Mouse (Mus musculus) CH12.LX (cell line): ENCODE measurements at regions not wholly inside any gene's neighbourhood (a gene's known extent, or its start where the extent isn't known, plus 50 kb on each side); places are given as distances from the start of the nearest gene placed in this dataset.

Source experiments
- DNase-seq: peaks from one replicate; pipeline ENCODE4 v3.0.0-alpha.2; 2013; ENCODE audit errors: extremely low read depth
- H3K27ac ChIP-seq: 2 replicates; pipeline ENCODE4 v1.5.1; 2012; ENCODE audit warnings: low read depth, mild to moderate bottlenecking, control low read depth, moderate library complexity; ENCODE audit not compliant: insufficient read depth
- H3K27me3 ChIP-seq: replicated peaks from 2 replicates; pipeline ENCODE3; 2012; ENCODE audit warnings: inconsistent platforms
- H3K36me3 ChIP-seq, 2 experiments: replicated peaks in 1 of 2; 2 replicates each; pipeline versions ENCODE3 to v1.6.1; 2012; ENCODE audit warnings: inconsistent platforms in 1 of 2, low read length in 1 of 2, mild to moderate bottlenecking in 1 of 2, mixed read lengths in 1 of 2, moderate library complexity in 1 of 2; ENCODE audit not compliant: control insufficient read depth in 1 of 2, insufficient read depth in 1 of 2
- H3K4me1 ChIP-seq, 2 experiments: 2 replicates each; pipeline ENCODE4 v1.6.1; 2012; ENCODE audit warnings: inconsistent platforms in 1 of 2, moderate library complexity in 1 of 2; ENCODE audit not compliant: insufficient read depth in 2 of 2, control insufficient read depth in 1 of 2
- H3K4me2 ChIP-seq: 2 replicates; pipeline ENCODE4 v1.6.1; 2012; ENCODE audit warnings: low read depth, mild to moderate bottlenecking, control low read depth; ENCODE audit not compliant: poor library complexity, insufficient read depth, severe bottlenecking
- H3K4me3 ChIP-seq, 3 experiments: fragments of 150-350 bp in 1 of 3; sonication (generic) in 1 of 3; replicated peaks in 1 of 3; 2 replicates each; pipeline versions ENCODE3 to v1.5.1; 2011 to 2012; ENCODE audit warnings: low read depth in 2 of 3, low read length in 2 of 3, mild to moderate bottlenecking in 2 of 3, moderate library complexity in 2 of 3, control low read depth in 1 of 3, improper control_type of control experiment in 1 of 3, inconsistent platforms in 1 of 3, mixed read lengths in 1 of 3; ENCODE audit not compliant: poor library complexity in 1 of 3
- H3K79me2 ChIP-seq: replicated peaks from 2 replicates; pipeline ENCODE4 v1.6.1; 2012; ENCODE audit warnings: mild to moderate bottlenecking, moderate library complexity; ENCODE audit not compliant: control insufficient read depth, poor library complexity, insufficient read depth, severe bottlenecking; ENCODE audit errors: extremely low read depth
- H3K9ac ChIP-seq: 2 replicates; pipeline ENCODE4 v1.6.1; 2012; ENCODE audit warnings: low read depth, mild to moderate bottlenecking, control low read depth, moderate library complexity; ENCODE audit not compliant: insufficient read depth
- H3K9me3 ChIP-seq: replicated peaks from 2 replicates; pipeline ENCODE3; 2012; ENCODE audit warnings: low read length, inconsistent platforms, mixed read lengths
- CHD1 ChIP-seq: IDR thresholded peaks from 2 replicates; pipeline ENCODE4 v1.6.1; 2012; ENCODE audit warnings: low read depth, low read length, improper control_type of control experiment, inconsistent platforms
- CTCF ChIP-seq, 2 experiments: IDR thresholded peaks in 1 of 2; conservative IDR thresholded peaks in 1 of 2; 2 replicates each; pipeline ENCODE4 v1.5.1; 2011 to 2012; ENCODE audit warnings: low read depth in 2 of 2, low read length in 2 of 2, improper control_type of control experiment in 1 of 2, inconsistent platforms in 1 of 2, mild to moderate bottlenecking in 1 of 2, moderate library complexity in 1 of 2
- ELF1 ChIP-seq: IDR thresholded peaks from 2 replicates; pipeline ENCODE4 v1.6.1; 2014; ENCODE audit warnings: low read depth, mild to moderate bottlenecking, inconsistent platforms, low read length, improper control_type of control experiment
- GABPA ChIP-seq: IDR thresholded peaks from 2 replicates; pipeline ENCODE4 v1.6.1; 2012; ENCODE audit warnings: low read depth, low read length, improper control_type of control experiment, inconsistent platforms; ENCODE audit not compliant: insufficient replicate concordance
- HCFC1 ChIP-seq: IDR thresholded peaks from 2 replicates; pipeline ENCODE4 v1.6.1; 2012; ENCODE audit warnings: low read depth, mild to moderate bottlenecking, inconsistent platforms, low read length, improper control_type of control experiment
- JUND ChIP-seq: conservative IDR thresholded peaks from 2 replicates; pipeline ENCODE4 v1.6.1; 2011; ENCODE audit warnings: low read depth, low read length, improper control_type of control experiment
- KAT2A ChIP-seq: IDR thresholded peaks from 2 replicates; pipeline ENCODE4 v1.6.1; 2012; ENCODE audit warnings: low read length, improper control_type of control experiment, inconsistent platforms; ENCODE audit not compliant: insufficient replicate concordance
- MEF2A ChIP-seq: IDR thresholded peaks from 2 replicates; pipeline ENCODE4 v1.6.1; 2014; ENCODE audit warnings: low read depth, mild to moderate bottlenecking, inconsistent platforms, low read length, improper control_type of control experiment, borderline replicate concordance
- NELFE ChIP-seq: IDR thresholded peaks from 2 replicates; pipeline ENCODE4 v1.6.1; 2011; ENCODE audit warnings: low read depth, low read length, improper control_type of control experiment
- NRF1 ChIP-seq: IDR thresholded peaks from 2 replicates; pipeline ENCODE4 v1.6.1; 2014; ENCODE audit warnings: low read depth, mild to moderate bottlenecking, inconsistent platforms, low read length, improper control_type of control experiment, moderate library complexity
- SIN3A ChIP-seq: IDR thresholded peaks from 2 replicates; pipeline ENCODE4 v1.6.1; 2012; ENCODE audit warnings: low read length, improper control_type of control experiment, inconsistent platforms
- TBP ChIP-seq: conservative IDR thresholded peaks from 2 replicates; pipeline ENCODE4 v1.6.1; 2011; ENCODE audit warnings: low read depth, low read length, improper control_type of control experiment
- ZKSCAN1 ChIP-seq: IDR thresholded peaks from 2 replicates; pipeline ENCODE4 v1.6.1; 2012; ENCODE audit warnings: low read depth, inconsistent platforms, low read length, improper control_type of control experiment, borderline replicate concordance
- ZMIZ1 ChIP-seq: IDR thresholded peaks from 2 replicates; pipeline ENCODE4 v1.6.1; 2012; ENCODE audit warnings: low read depth, mild to moderate bottlenecking, inconsistent platforms, low read length, improper control_type of control experiment
- dilution Hi-C: fragments of 300-500 bp; cut with MboI; formaldehyde crosslinking; loops from 2 replicates; pipeline ENCODE4 v1.14.3; 2020; ENCODE audit warnings: low sequenced_read_pairs; ENCODE audit not compliant: extremely low pct_unique_long_range_greater_than_20kb, extremely low pct_ligation_motif_present
- in situ Hi-C: fragments of 300-500 bp; cut with MboI; formaldehyde crosslinking; loops from 3 replicates; pipeline ENCODE4 v1.14.3; 2019; ENCODE audit warnings: low sequenced_read_pairs, low pct_ligation_motif_present, low pct_unique_long_range_greater_than_20kb, mixed read lengths

DNA sequence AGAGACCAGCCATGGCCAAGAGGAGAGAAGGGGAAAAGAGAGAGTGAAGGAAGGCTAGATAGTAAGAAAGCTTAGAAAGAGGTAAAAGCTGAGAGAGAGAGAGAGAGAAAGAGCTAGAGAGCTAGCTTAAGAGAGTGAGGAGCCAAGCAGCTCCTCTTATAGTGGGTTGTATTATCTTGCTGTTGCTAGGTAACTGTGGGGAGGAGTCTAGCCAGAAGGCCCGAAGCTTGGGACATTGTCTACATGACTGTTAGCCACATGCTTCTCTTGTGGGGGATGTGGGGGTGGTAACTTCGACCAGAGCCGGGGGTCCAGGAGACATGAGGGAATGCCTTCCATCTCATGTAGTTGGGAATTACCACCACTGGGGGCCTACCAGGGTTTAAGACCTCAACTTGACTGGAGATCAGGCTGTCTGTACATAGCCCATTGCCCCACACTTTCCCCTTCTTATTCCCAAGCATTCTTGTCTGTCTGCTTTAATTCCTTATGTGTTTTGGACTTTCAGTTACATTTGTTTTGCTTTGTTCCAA lies 353.3 kb upstream of the 4930578C19Rik start:
- H3K4me3 ChIP-seq = no peak overlapping the region
- dilution Hi-C loops = no loop called here
- H3K27me3 ChIP-seq = no peaks in the 10 kb centered on the region
- in situ Hi-C loops = no loop called here
- no peaks in the 10 kb centered on the region for H3K79me2 ChIP-seq
- no peak overlapping the region for H3K4me2 ChIP-seq
- no peaks in the 10 kb centered on the region for H3K4me1 ChIP-seq
- TF ChIP-seq CTCF (conservative IDR thresholded peaks at IDR 0.05 in 1 of 2, IDR thresholded peaks at IDR 0.05 in 1 of 2; ENCODE audit: low read depth in 2 of 2, low read length in 2 of 2) (no peak), MEF2A (no peak), ZKSCAN1 (no peak), HCFC1 (no peak), JUND (no peak), KAT2A (no peak), GABPA (no peak), CHD1 (no peak), SIN3A (no peak), NELFE (no peak), ZMIZ1 (no peak), TBP (no peak), ELF1 (no peak), NRF1 (no peak)
- no peak overlapping the region for H3K9ac ChIP-seq
- DNase-seq = no peak
- no peak overlapping the region for H3K27ac ChIP-seq
- no peaks in the 10 kb centered on the region for H3K36me3 ChIP-seq
- no peaks in the 10 kb centered on the region for H3K9me3 ChIP-seq
